Mouse (Mus musculus) bone marrow, adult 2 months (tissue): ENCODE data around the gene Gpalpp1. TPM values are rescaled to one million over a fixed set of nuclear protein-coding genes. Genes with fewer than 3 reads are reported as not detected.

Source experiments
- H3K27ac ChIP-seq: fragments of 200-500 bp; 2 replicates; pipeline ENCODE4 v1.5.1; 2012; ENCODE audit warnings: low read depth, mild to moderate bottlenecking, control low read depth, inconsistent platforms, low read length; ENCODE audit not compliant: control insufficient read depth, poor library complexity, insufficient read depth
- H3K4me1 ChIP-seq: fragments of 200-500 bp; 2 replicates; pipeline ENCODE4 v1.6.1; 2011; ENCODE audit warnings: low read length; ENCODE audit not compliant: control insufficient read depth, insufficient read depth
- H3K4me3 ChIP-seq: fragments of 200-500 bp; replicated peaks from 2 replicates; pipeline ENCODE3; 2011; ENCODE audit warnings: mild to moderate bottlenecking, low read depth, low read length, control low read depth; ENCODE audit not compliant: control insufficient read depth
- CTCF ChIP-seq: fragments of 200-500 bp; IDR thresholded peaks from 2 replicates; pipeline ENCODE4 v1.5.1; 2011; ENCODE audit warnings: low read length, control low read depth; ENCODE audit not compliant: control insufficient read depth, insufficient read depth
- POLR2A ChIP-seq: fragments of 200-500 bp; IDR thresholded peaks from 2 replicates; pipeline ENCODE4 v1.6.1; 2011; ENCODE audit warnings: low read depth, mild to moderate bottlenecking, control low read depth, low read length, borderline replicate concordance; ENCODE audit not compliant: control insufficient read depth
- WGBS: fragments of 180-500 bp; shearing (Covaris S2); methylation state at CpG from one replicate; pipeline ENCODE4 v1.1.7; 2018; 5-methylcytosine and 5-hydroxymethylcytosine counted together
- polyA plus RNA-seq: library from polyadenylated mRNA; stranded (reverse); fragments of >200 nt; gene quantifications from 2 replicates; pipeline ENCODE4 v1.2.4, GENCODE M21; 2011; ENCODE audit warnings: low replicate concordance; ENCODE audit not compliant: missing spikeins, insufficient read depth, insufficient read length

Gpalpp1 gene
- polyA plus RNA-seq, 1 experiment: 8.9 TPM

- no peak for TF ChIP-seq POLR2A
- TF ChIP-seq CTCF: no peak
- no peak overlapping the region for H3K27ac ChIP-seq
- H3K4me1 ChIP-seq: no peaks in the 10 kb centered on the region
- 87% methylated on average over 11 of the region's 11 CpGs for WGBS
- H3K4me3 ChIP-seq: no peak overlapping the region
Measured at GRCm38 (mm10) chr14:76150499-76150898, 39.9 kb upstream of the Gpalpp1 start.

DNA sequence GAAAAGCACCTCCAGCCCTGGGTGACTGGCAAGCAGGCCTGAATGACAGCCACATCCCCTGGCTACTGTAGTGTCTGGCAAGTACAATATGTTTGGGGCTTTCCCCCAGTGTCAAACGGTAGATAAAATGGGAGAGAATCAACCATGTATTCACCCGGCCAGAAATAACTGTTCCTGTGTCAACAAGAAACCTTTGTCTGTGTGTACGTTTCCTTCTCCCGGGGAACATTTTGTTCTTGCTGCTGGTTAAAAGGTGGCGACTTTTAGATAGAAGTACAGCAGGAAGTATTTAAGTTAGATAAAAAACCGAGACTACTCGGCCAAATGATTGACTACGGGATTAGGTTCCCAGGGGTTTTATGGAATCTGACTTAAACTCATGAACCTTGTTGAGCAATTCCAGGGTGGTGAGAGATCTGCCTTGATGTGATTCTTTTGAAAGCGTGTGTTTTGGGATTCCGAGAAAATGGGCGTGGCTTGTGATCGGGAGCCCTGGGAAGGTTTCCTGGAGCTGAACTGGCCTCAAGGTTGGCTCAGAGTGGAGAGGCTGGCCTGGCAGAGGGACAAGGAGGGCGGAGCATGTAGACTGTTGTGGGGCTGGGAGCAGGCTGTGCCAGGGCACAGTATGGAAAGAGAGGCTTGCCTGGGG lies 39.1 kb upstream of the Gpalpp1 start:
- Histone ChIP-seq H3K4me3 (no peak overlapping the region), H3K4me1 (no peaks in the 10 kb centered on the region), H3K27ac (no peak overlapping the region)
- TF ChIP-seq CTCF: no peak
- no peak for TF ChIP-seq POLR2A
- WGBS: 39% methylated on average over 13 of the region's 13 CpGs

GRCm38 (mm10) chr14:76148294-76148693 lies 37.7 kb upstream of the Gpalpp1 start:
- no peaks in the 10 kb centered on the region for H3K4me1 ChIP-seq
- WGBS: 83% methylated on average over 10 of the region's 10 CpGs
- H3K27ac ChIP-seq: no peak overlapping the region
- TF ChIP-seq CTCF (no peak), POLR2A (no peak)
- no peak overlapping the region for H3K4me3 ChIP-seq

- 73% methylated on average over 6 of the region's 6 CpGs for WGBS
- H3K4me3 ChIP-seq: no peak overlapping the region
- TF ChIP-seq POLR2A: no peak
- no peak for TF ChIP-seq CTCF
- no peaks in the 10 kb centered on the region for H3K4me1 ChIP-seq
- no peak overlapping the region for H3K27ac ChIP-seq
Measured at GRCm38 (mm10) chr14:76147061-76147460, 36.5 kb upstream of the Gpalpp1 start.

DNA sequence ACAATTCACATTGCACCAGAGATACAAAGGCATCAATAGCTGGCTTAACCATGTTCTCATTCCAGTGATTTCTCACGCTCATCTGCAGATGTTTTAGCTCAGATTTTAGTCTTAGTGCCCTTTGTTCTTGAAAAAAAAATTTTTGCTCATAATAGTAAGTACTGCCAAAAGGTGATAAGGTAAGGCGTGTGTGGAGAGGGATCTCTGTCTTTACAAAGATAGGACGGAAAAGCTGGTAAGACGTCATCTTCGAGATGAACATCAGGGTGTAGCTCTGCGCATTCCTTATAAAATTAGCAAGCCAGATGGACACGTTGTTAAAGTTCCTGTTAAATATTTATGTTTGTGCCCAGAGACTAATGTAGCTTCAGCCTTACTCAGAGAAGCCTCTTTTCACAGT lies 35.3 kb upstream of the Gpalpp1 start:
- H3K4me1 ChIP-seq: no peaks in the 10 kb centered on the region
- TF ChIP-seq CTCF (no peak), POLR2A (no peak)
- H3K4me3 ChIP-seq: no peak overlapping the region
- no peak overlapping the region for H3K27ac ChIP-seq
- WGBS: 55% methylated on average over 7 of the region's 7 CpGs

DNA sequence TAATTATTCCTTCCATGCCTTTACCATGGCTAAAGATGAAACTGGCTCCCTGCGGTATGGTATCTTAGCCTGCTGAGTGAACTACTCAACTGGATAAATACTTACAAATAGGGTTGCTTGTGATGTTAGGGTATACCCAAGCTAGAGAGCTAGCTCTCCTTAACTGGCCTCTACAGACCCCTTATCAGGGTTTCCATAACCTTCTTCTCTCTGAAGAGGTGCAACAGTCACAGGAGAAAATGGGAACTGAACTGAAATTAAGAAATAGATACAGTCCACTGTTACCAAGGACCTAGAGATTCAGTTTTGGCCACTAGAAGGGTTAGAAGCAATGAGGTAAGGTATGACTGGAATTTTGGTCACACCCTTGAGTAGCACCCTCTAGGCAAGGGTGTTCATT lies 34.7 kb upstream of the Gpalpp1 start:
- WGBS: 73% methylated on average over 1 of the region's 1 CpGs
- Histone ChIP-seq H3K27ac (no peak overlapping the region), H3K4me1 (no peaks in the 10 kb centered on the region), H3K4me3 (no peak overlapping the region)
- TF ChIP-seq POLR2A (no peak), CTCF (no peak)

GRCm38 (mm10) chr14:76134975-76135374 lies 24.4 kb upstream of the Gpalpp1 start:
- Histone ChIP-seq H3K4me3 (no peak overlapping the region), H3K4me1 (no peaks in the 10 kb centered on the region), H3K27ac (no peak overlapping the region)
- 88% methylated on average over 4 of the region's 4 CpGs for WGBS
- TF ChIP-seq CTCF (no peak), POLR2A (no peak)

DNA sequence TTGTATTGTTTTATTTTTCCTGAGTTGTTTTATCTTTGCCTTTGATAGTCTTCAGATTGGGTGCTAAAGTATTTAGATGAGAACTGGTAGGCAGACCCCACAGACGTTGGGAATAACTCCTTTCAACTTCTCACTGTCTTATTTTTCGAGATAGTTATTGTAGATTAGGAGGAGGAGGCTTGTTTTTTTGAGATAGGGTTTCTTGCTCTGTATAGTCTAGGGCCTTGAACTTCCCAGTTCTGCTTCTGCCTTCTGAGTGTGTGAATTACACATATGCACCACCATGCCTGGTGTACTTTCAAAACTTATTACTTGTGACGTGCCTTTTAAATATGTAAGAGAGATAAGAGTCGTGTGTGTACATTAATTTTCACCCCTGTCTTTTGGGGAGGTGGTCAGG lies 17.6 kb upstream of the Gpalpp1 start:
- WGBS: 67% methylated on average over 4 of the region's 4 CpGs
- Histone ChIP-seq H3K4me1 (no peaks in the 10 kb centered on the region), H3K27ac (no peak overlapping the region), H3K4me3 (no peak overlapping the region)
- TF ChIP-seq POLR2A: no peak
- no peak for TF ChIP-seq CTCF

DNA sequence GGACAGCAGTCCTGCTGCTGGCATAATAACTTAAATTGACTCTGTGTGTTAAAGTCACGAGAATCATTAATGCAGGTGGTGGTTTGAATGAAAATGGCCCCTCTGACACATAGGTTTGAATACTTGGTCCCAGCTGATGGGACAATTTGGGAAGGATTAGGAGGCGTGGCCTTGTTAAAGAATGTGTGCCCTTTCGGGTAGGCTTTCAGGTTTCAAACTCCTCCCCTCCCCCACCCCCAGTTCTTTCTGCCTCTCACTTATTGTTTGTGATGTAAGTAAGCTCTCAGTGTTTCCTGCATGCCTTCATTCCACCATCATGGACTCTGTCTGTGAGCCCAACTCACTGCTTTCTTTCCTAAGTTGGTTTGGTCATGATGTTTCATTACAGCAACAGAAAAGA lies 16.8 kb upstream of the Gpalpp1 start:
- H3K4me1 ChIP-seq: no peaks in the 10 kb centered on the region
- WGBS: 79% methylated on average over 3 of the region's 3 CpGs
- TF ChIP-seq CTCF (no peak), POLR2A (no peak)
- H3K27ac ChIP-seq: no peak overlapping the region
- H3K4me3 ChIP-seq: no peak overlapping the region
